Mouse (Mus musculus): ENCODE data around the gene Olfr427. TPM values are rescaled to one million over a fixed set of nuclear protein-coding genes. Genes with fewer than 3 reads are reported as not detected.

Gene Olfr427
- polyA plus RNA-seq, 1 experiment = not detected

- no peak overlapping the region for H3K4me3 ChIP-seq (ENCODE audit: insufficient read depth, low read depth, low read length)
- WGBS = 80% methylated on average over 2 of the region's 2 CpGs
- H3K4me1 ChIP-seq (ENCODE audit: control insufficient read depth, insufficient read depth, low read length) = no peaks in the 10 kb centered on the region
- TF ChIP-seq POLR2A (IDR thresholded peaks at IDR 0.05; ENCODE audit: low read depth, low read length) (no peak), CTCF (conservative IDR thresholded peaks at IDR 0.05; ENCODE audit: insufficient read depth, insufficient read length, low read depth, low read length) (no peak)
- no peaks in the 10 kb centered on the region for H3K36me3 ChIP-seq (ENCODE audit: control insufficient read depth, insufficient read depth, low read length)
- DNase-seq = no peak
- no peaks in the 10 kb centered on the region for H3K27me3 ChIP-seq (replicated peaks; ENCODE audit: control insufficient read depth, insufficient read depth, low read length)
- no peak overlapping the region for H3K27ac ChIP-seq (ENCODE audit: insufficient read depth, low read depth, low read length)
These were observed 41.4 kb upstream of the Olfr427 start for GRCm38 (mm10) chr1:174055248-174055647.

DNA sequence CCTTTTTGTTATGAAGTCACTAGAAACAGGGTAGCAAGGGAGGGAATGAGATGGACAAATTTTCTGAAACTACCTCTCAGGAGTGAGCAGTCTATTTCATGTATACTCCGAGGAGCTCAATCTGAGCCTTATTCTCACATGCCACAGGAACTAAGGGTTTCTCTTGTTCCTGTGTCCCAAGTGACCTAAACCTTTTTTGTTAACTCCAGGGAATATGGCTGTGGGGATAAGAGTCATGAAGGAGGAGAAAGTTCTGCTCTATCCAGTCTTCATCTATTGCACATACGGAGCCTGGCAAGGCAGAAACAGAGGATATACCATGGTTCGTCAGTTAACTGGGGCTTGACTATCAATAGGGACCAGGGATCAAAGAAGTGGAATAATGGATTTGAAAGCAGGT lies 30.4 kb upstream of the Olfr427 start, which contains the start of gene Olfr430:
TSS of gene Olfr430 (plus strand) at position 301 of the 400 bp plus-strand sequence.
- no peak within 1 kb of the TSS for H3K4me3 ChIP-seq (ENCODE audit: insufficient read depth, low read depth, low read length)
- no peak for DNase-seq
- H3K27ac ChIP-seq (ENCODE audit: insufficient read depth, low read depth, low read length) = no peak within 1 kb of the TSS
- no peaks in the 10 kb centered on the region for H3K4me1 ChIP-seq (ENCODE audit: control insufficient read depth, insufficient read depth, low read length)
- TF ChIP-seq CTCF (conservative IDR thresholded peaks at IDR 0.05; ENCODE audit: insufficient read depth, insufficient read length, low read depth, low read length) (no peak), POLR2A (IDR thresholded peaks at IDR 0.05; ENCODE audit: low read depth, low read length) (no peak)
- H3K36me3 ChIP-seq (ENCODE audit: control insufficient read depth, insufficient read depth, low read length) = no peaks in the 10 kb centered on the region
- H3K27me3 ChIP-seq (replicated peaks; ENCODE audit: control insufficient read depth, insufficient read depth, low read length) = no peaks in the 10 kb centered on the region
- 86% methylated on average over 3 of the region's 3 CpGs for WGBS

DNA sequence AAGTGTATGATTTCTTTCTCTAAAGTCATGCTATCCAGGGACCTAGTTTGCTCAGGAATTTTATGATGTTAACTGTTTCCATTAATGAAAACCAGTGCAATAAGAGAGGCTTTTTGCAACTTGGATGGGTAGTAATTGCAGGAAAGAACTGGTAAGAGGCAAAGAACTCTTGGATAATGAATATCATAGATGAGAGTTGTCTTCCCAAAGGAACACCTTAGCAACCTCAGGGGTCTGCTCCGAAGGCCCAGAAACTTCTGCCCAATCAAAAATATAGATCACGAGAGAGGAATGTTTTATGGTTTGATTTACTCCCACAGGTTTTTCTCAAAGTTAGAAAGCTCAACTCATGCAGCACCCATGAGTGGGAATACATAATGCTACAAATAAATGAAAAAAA lies 12.7 kb upstream of the Olfr427 start, which contains the start of gene Olfr429:
TSS of gene Olfr429 (plus strand) at position 301 of the 400 bp plus-strand sequence.
- H3K4me1 ChIP-seq (ENCODE audit: control insufficient read depth, insufficient read depth, low read length) = no peaks in the 10 kb centered on the region
- H3K4me3 ChIP-seq (ENCODE audit: insufficient read depth, low read depth, low read length) = no peak within 1 kb of the TSS
- H3K36me3 ChIP-seq (ENCODE audit: control insufficient read depth, insufficient read depth, low read length) = no peaks in the 10 kb centered on the region
- H3K27me3 ChIP-seq (replicated peaks; ENCODE audit: control insufficient read depth, insufficient read depth, low read length) = no peaks in the 10 kb centered on the region
- TF ChIP-seq CTCF (conservative IDR thresholded peaks at IDR 0.05; ENCODE audit: insufficient read depth, insufficient read length, low read depth, low read length) = no peak
- no peak for TF ChIP-seq POLR2A (IDR thresholded peaks at IDR 0.05; ENCODE audit: low read depth, low read length)
- DNase-seq = no peak
- 82% methylated on average over 2 of the region's 2 CpGs for WGBS
- no peak within 1 kb of the TSS for H3K27ac ChIP-seq (ENCODE audit: insufficient read depth, low read depth, low read length)

DNA sequence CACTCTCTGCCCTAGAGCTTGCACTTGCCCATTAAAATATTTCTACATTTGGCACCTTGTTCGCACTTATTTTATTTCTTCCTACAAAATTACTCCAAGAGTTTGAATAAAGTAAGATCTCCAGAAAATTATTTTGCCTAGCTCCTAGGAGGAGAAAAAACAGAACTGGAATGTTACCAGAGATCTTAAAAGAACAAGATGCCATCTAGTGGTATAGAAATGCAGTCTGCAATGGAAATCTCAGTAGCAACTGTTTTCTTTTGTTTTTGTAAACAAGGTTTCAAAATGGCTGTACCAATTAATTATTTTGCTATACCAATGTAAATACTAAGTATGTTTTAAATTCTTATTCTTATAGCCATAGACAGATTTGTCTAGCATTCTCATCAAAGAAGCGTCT lies 7.0 kb downstream of the Olfr427 start:
- no peaks in the 10 kb centered on the region for H3K4me1 ChIP-seq (ENCODE audit: control insufficient read depth, insufficient read depth, low read length)
- H3K27me3 ChIP-seq (replicated peaks; ENCODE audit: control insufficient read depth, insufficient read depth, low read length) = no peaks in the 10 kb centered on the region
- 53% methylated on average over 2 of the region's 2 CpGs for WGBS
- DNase-seq = no peak
- no peaks in the 10 kb centered on the region for H3K36me3 ChIP-seq (ENCODE audit: control insufficient read depth, insufficient read depth, low read length)
- H3K4me3 ChIP-seq (ENCODE audit: insufficient read depth, low read depth, low read length) = no peak overlapping the region
- no peak overlapping the region for H3K27ac ChIP-seq (ENCODE audit: insufficient read depth, low read depth, low read length)
- no peak for TF ChIP-seq POLR2A (IDR thresholded peaks at IDR 0.05; ENCODE audit: low read depth, low read length)
- no peak for TF ChIP-seq CTCF (conservative IDR thresholded peaks at IDR 0.05; ENCODE audit: insufficient read depth, insufficient read length, low read depth, low read length)

DNA sequence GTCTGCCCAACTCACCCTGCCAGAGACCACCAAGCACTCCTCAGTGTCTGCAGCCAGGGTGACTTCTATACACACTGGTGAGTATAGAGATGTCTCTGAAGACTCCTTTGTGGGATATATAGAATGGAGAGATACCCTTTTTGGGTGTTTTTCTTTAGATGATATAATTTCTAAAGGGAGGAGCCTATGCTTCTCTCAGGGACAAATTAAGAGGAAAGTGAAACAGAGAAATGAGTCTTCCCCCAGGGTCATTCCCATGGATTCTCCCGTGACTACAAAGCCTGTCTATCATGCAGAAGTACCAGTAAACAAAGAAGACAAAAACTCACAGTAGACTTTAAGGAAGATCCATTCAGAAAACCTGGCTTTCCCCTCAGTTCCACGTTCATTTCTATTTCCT lies 24.4 kb downstream of the Olfr427 start, which contains the start of gene Olfr231:
TSS of gene Olfr231 (minus strand) at position 101 of the 400 bp plus-strand sequence.
- Histone ChIP-seq H3K27me3 (replicated peaks; ENCODE audit: control insufficient read depth, insufficient read depth, low read length) (no peaks in the 10 kb centered on the region), H3K36me3 (ENCODE audit: control insufficient read depth, insufficient read depth, low read length) (no peaks in the 10 kb centered on the region), H3K27ac (ENCODE audit: insufficient read depth, low read depth, low read length) (no peak within 1 kb of the TSS), H3K4me1 (ENCODE audit: control insufficient read depth, insufficient read depth, low read length) (no peaks in the 10 kb centered on the region), H3K4me3 (ENCODE audit: insufficient read depth, low read depth, low read length) (no peak within 1 kb of the TSS)
- TF ChIP-seq CTCF (conservative IDR thresholded peaks at IDR 0.05; ENCODE audit: insufficient read depth, insufficient read length, low read depth, low read length) (no peak), POLR2A (IDR thresholded peaks at IDR 0.05; ENCODE audit: low read depth, low read length) (no peak)
- 58% methylated on average over 2 of the region's 2 CpGs for WGBS
- no peak for DNase-seq

DNA sequence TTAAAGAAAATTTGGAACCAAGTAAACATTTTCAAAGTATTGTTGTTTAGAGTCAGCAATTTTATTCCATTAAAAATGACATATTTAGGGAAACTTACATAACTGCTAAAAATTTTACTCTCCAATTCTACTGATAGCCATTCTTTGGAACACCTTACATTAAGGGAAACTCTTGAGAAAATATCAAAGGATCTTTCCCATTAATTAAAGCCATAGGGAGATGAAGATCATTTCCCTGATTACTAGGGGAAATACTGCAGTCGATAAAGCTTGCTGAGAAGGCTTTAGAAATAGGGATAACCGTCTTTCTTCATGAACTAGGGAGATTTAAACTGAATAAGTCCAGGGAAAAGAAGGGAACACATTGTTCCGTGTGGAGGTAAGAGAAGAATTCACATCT lies 34.5 kb downstream of the Olfr427 start, which contains the start of gene Olfr424:
TSS of gene Olfr424 (plus strand) at position 301 of the 400 bp plus-strand sequence.
- no peaks in the 10 kb centered on the region for H3K4me1 ChIP-seq (ENCODE audit: control insufficient read depth, insufficient read depth, low read length)
- 79% methylated on average over 3 of the region's 3 CpGs for WGBS
- no peak within 1 kb of the TSS for H3K27ac ChIP-seq (ENCODE audit: insufficient read depth, low read depth, low read length)
- no peaks in the 10 kb centered on the region for H3K27me3 ChIP-seq (replicated peaks; ENCODE audit: control insufficient read depth, insufficient read depth, low read length)
- TF ChIP-seq POLR2A (IDR thresholded peaks at IDR 0.05; ENCODE audit: low read depth, low read length) (no peak), CTCF (conservative IDR thresholded peaks at IDR 0.05; ENCODE audit: insufficient read depth, insufficient read length, low read depth, low read length) (no peak)
- no peak within 1 kb of the TSS for H3K4me3 ChIP-seq (ENCODE audit: insufficient read depth, low read depth, low read length)
- no peak for DNase-seq
- no peaks in the 10 kb centered on the region for H3K36me3 ChIP-seq (ENCODE audit: control insufficient read depth, insufficient read depth, low read length)

DNA sequence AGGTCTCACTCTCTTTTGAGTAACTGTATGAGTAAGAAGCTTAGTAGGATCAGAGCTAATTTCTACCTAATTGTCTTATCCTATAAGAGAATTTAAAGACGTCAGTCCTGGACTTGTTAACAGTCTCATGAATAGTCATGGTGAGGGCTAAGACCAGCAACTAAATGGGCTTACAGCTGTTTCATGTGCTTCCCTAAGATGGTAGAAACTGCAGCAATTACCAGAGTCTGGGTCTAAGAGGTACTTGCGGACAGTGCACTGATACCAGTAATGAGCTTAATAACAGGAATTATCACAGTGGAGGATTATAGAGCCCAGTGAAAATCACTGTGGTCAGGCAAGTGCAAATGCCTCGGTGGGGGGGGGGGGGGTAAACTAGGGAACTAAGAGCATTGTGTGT lies 35.3 kb downstream of the Olfr427 start:
- no peaks in the 10 kb centered on the region for H3K27me3 ChIP-seq (replicated peaks; ENCODE audit: control insufficient read depth, insufficient read depth, low read length)
- no peaks in the 10 kb centered on the region for H3K36me3 ChIP-seq (ENCODE audit: control insufficient read depth, insufficient read depth, low read length)
- H3K4me1 ChIP-seq (ENCODE audit: control insufficient read depth, insufficient read depth, low read length) = no peaks in the 10 kb centered on the region
- no peak for DNase-seq
- TF ChIP-seq CTCF (conservative IDR thresholded peaks at IDR 0.05; ENCODE audit: insufficient read depth, insufficient read length, low read depth, low read length) (no peak), POLR2A (IDR thresholded peaks at IDR 0.05; ENCODE audit: low read depth, low read length) (no peak)
- no peak overlapping the region for H3K4me3 ChIP-seq (ENCODE audit: insufficient read depth, low read depth, low read length)
- H3K27ac ChIP-seq (ENCODE audit: insufficient read depth, low read depth, low read length) = no peak overlapping the region
- 79% methylated on average over 3 of the region's 3 CpGs for WGBS

Measured in kidney, adult 2 months (tissue).